Mouse (Mus musculus): Measurements from ENCODE around the gene Tsga10ip.
"Not testable (repeated sequence)": the region's sequence is repeated elsewhere in the genome, so short reads cannot be mapped to it uniquely, and the experiment has no call there.

Tsga10ip gene

GRCm38 (mm10) chr19:5388011-5388441 lies 14.3 kb downstream of the Tsga10ip start:
- DNase-seq, result peak in 1 of 2 experiments; percentile 24

GRCm38 (mm10) chr19:5384715-5385114 lies 17.6 kb downstream of the Tsga10ip start:
- DNase-seq, result no peak

- no peak for DNase-seq
Observed at GRCm38 (mm10) chr19:5383326-5383725, 19.0 kb downstream of the Tsga10ip start.

GRCm38 (mm10) chr19:5377446-5377845 lies 24.9 kb downstream of the Tsga10ip start:
- no peak for DNase-seq

- no peak for DNase-seq
Observed at GRCm38 (mm10) chr19:5374748-5375147, 27.6 kb downstream of the Tsga10ip start.

GRCm38 (mm10) chr19:5374177-5374576 lies 28.1 kb downstream of the Tsga10ip start:
- DNase-seq, result no peak

- no peak for DNase-seq
Observed at GRCm38 (mm10) chr19:5372724-5373123, 29.6 kb downstream of the Tsga10ip start.

GRCm38 (mm10) chr19:5370932-5371331 lies 31.4 kb downstream of the Tsga10ip start:
- no peak for DNase-seq

GRCm38 (mm10) chr19:5367455-5367854 lies 34.9 kb downstream of the Tsga10ip start:
- no peak for DNase-seq

- DNase-seq, result no peak
Observed at GRCm38 (mm10) chr19:5367053-5367359, 35.3 kb downstream of the Tsga10ip start, which contains the start of gene Banf1. Gene Banf1 (minus strand): TSS chr19:5367168.

GRCm38 (mm10) chr19:5366175-5367052 lies 35.9 kb downstream of the Tsga10ip start, which contains the start of gene Eif1ad:
Gene Eif1ad (plus strand): TSS chr19:5366741.
- peak; percentile 91 to 95 for DNase-seq

GRCm38 (mm10) chr19:5365751-5366150 lies 36.6 kb downstream of the Tsga10ip start:
- no peak for DNase-seq

GRCm38 (mm10) chr19:5364124-5364523 lies 38.2 kb downstream of the Tsga10ip start:
- DNase-seq, result no peak

- no peak for DNase-seq
Observed at GRCm38 (mm10) chr19:5362186-5362585, 40.1 kb downstream of the Tsga10ip start.

- DNase-seq, result no peak
Observed at GRCm38 (mm10) chr19:5356080-5356479, 46.2 kb downstream of the Tsga10ip start.

- no peak for DNase-seq
Observed at GRCm38 (mm10) chr19:5353609-5354008, 48.7 kb downstream of the Tsga10ip start.

- not testable (repeated sequence) for DNase-seq
Observed at GRCm38 (mm10) chr19:5349502-5349873, 52.8 kb downstream of the Tsga10ip start, which contains the start of gene Cst6. Gene Cst6 (minus strand): TSS chr19:5349574.

GRCm38 (mm10) chr19:5348526-5349501 lies 53.5 kb downstream of the Tsga10ip start:
- DNase-seq, result no peak

GRCm38 (mm10) chr19:5348064-5348463 lies 54.3 kb downstream of the Tsga10ip start:
- no peak for DNase-seq

- no peak for DNase-seq
Observed at GRCm38 (mm10) chr19:5345297-5346131, 56.8 kb downstream of the Tsga10ip start.

- no peak for DNase-seq
Observed at GRCm38 (mm10) chr19:5341360-5341759, 61.0 kb downstream of the Tsga10ip start.

All from kidney, adult 8-10 months (tissue).